ENCODE assay signal across 23 mouse cellular contexts in genomic region chr8:64337356-64337755, GRCm38 (mm10).
A peak's percentile ranks its signal among the peaks of the same experiment; 100 is the strongest.
DNase-seq lines count a peak whose midpoint lies in the region; ATAC-seq and TF ChIP-seq lines count a peak whose summit lies in the region.
"Had no signal": no experiment of that assay in that cellular context is flagged by ENCODE, and none has a peak within 500 bp of the region (broad histone marks: within the 10 kb centered on the region; RNA-seq: fewer than 3 reads in every experiment).

No protein-coding gene starts in this region.

- TF ChIP-seq CTCF in kidney, adult 2 months (conservative IDR thresholded peaks at IDR 0.05; ENCODE audit: insufficient read depth, insufficient read length, low read depth, low read length): no peak
- no peak for TF ChIP-seq CTCF in liver, postnatal 0 days (IDR thresholded peaks at IDR 0.05; ENCODE audit: low read depth)

- H3K4me1 ChIP-seq in kidney, adult 2 months (ENCODE audit: control insufficient read depth, insufficient read depth, low read length): no peaks in the 10 kb centered on the region
- H3K4me1 ChIP-seq in liver, postnatal 0 days (ENCODE audit: insufficient read depth): no peaks in the 10 kb centered on the region
- H3K4me1 ChIP-seq in liver, embryonic 11.5 days (replicated peaks; ENCODE audit: control insufficient read depth, insufficient read depth, low read length): no peaks in the 10 kb centered on the region; the same call in 1 of the 2 replicates
- H3K4me1 ChIP-seq in brown adipose tissue, adult 24 weeks (ENCODE audit: control insufficient read depth, insufficient read depth, insufficient read length, low read length): no peaks in the 10 kb centered on the region
- H3K4me1 ChIP-seq: forebrain, embryonic 12.5 days; lung, embryonic 15.5 days; midbrain, embryonic 13.5 days had no signal

- DNase-seq in heart, adult 11 months: peak; percentile 91
- DNase-seq in heart, postnatal 4 days: no peak
- DNase-seq in kidney, adult 2 months: peak; percentile 55
- DNase-seq in kidney, postnatal 25 days: no peak
- no peak for DNase-seq in liver, postnatal 0 days
- DNase-seq in liver, embryonic 11.5 days (ENCODE audit: low spot score): no peak
- no peak for DNase-seq in spleen, postnatal 36 days (ENCODE audit: low spot score in 2 of 2)
- DNase-seq: cerebellum, adult 18-20 months; cerebellum, postnatal 14 days; gastrocnemius, postnatal 25 days; thymus, adult 2 months; thymus, postnatal 4 days had no signal

- ATAC-seq in liver, postnatal 0 days: 0 out of 2 replicates have a peak, but pooled peaks have one; percentile 31
- ATAC-seq in liver, embryonic 11.5 days (replicated peaks; ENCODE audit: low FRiP score): no peak; the same call in 1 of the 2 replicates
- ATAC-seq: CD4-positive, CD25-positive, alpha-beta regulatory T cell, adult 4 months; inflammation-experienced regulatory T-cells, adult 6 months; midbrain, embryonic 13.5 days had no signal

- H3K4me3 ChIP-seq in kidney, adult 2 months (ENCODE audit: insufficient read depth, low read depth, low read length): no peak overlapping the region
- H3K4me3 ChIP-seq in liver, postnatal 0 days (ENCODE audit: low read depth, low read length): no peak overlapping the region
- no peak overlapping the region for H3K4me3 ChIP-seq in liver, embryonic 11.5 days (ENCODE audit: low read depth, low read length)
- no peak overlapping the region for H3K4me3 ChIP-seq in brown adipose tissue, adult 24 weeks (ENCODE audit: insufficient read depth, low read depth, low read length)
- H3K4me3 ChIP-seq: embryonic facial prominence, embryonic 12.5 days; forebrain, embryonic 12.5 days; left cerebral cortex, adult 2 months; lung, embryonic 15.5 days; megakaryocyte, embryonic 14.5 days; midbrain, embryonic 13.5 days had no signal

- H3K4me2 ChIP-seq in liver, postnatal 0 days (ENCODE audit: low read depth, low read length): no peak overlapping the region
- no peak overlapping the region for H3K4me2 ChIP-seq in liver, embryonic 11.5 days
- H3K4me2 ChIP-seq: embryonic facial prominence, embryonic 12.5 days; forebrain, embryonic 12.5 days; hindbrain, embryonic 14.5 days; lung, embryonic 15.5 days; midbrain, embryonic 13.5 days had no signal

- H3K9ac ChIP-seq in liver, postnatal 0 days (replicated peaks): no peak overlapping the region
- no peak overlapping the region for H3K9ac ChIP-seq in liver, embryonic 11.5 days (ENCODE audit: low read depth, low read length)
- H3K9ac ChIP-seq: embryonic facial prominence, embryonic 12.5 days; forebrain, embryonic 12.5 days; hindbrain, embryonic 14.5 days; lung, embryonic 15.5 days; midbrain, embryonic 13.5 days had no signal

- H3K9me3 ChIP-seq in liver, postnatal 0 days (ENCODE audit: low read length): no peaks in the 10 kb centered on the region
- no peaks in the 10 kb centered on the region for H3K9me3 ChIP-seq in liver, embryonic 11.5 days (ENCODE audit: control insufficient read depth, low read length)
- H3K9me3 ChIP-seq: embryonic facial prominence, embryonic 12.5 days; forebrain, embryonic 12.5 days; lung, embryonic 15.5 days; megakaryocyte, embryonic 14.5 days; midbrain, embryonic 13.5 days had no signal

- 0 out of 2 replicates have a peak, but pooled peaks have one; percentile 30 for TF ChIP-seq EP300 in liver, postnatal 0 days (IDR thresholded peaks at IDR 0.05; ENCODE audit: low read depth)

- no peak overlapping the region; the same call in 1 of the 2 replicates for H3K27ac ChIP-seq in kidney, adult 2 months (ENCODE audit: insufficient read depth, low read depth, low read length)
- H3K27ac ChIP-seq in liver, postnatal 0 days (ENCODE audit: low read depth): no peak overlapping the region
- no peak overlapping the region for H3K27ac ChIP-seq in liver, embryonic 11.5 days (ENCODE audit: low read depth, low read length)
- peak overlapping the region; percentile 68 for H3K27ac ChIP-seq in brown adipose tissue, adult 24 weeks (replicated peaks; ENCODE audit: low read depth, low read length)
- H3K27ac ChIP-seq: embryonic facial prominence, embryonic 12.5 days; forebrain, embryonic 12.5 days; hindbrain, embryonic 14.5 days; left cerebral cortex, adult 2 months; lung, embryonic 15.5 days; midbrain, embryonic 13.5 days; stomach, postnatal 0 days had no signal

- no peak for TF ChIP-seq POLR2A in kidney, adult 2 months (IDR thresholded peaks at IDR 0.05; ENCODE audit: low read depth, low read length)

- H3K36me3 ChIP-seq in kidney, adult 2 months (ENCODE audit: control insufficient read depth, insufficient read depth, low read length): no peaks in the 10 kb centered on the region
- no peaks in the 10 kb centered on the region for H3K36me3 ChIP-seq in liver, postnatal 0 days (replicated peaks; ENCODE audit: insufficient read depth, low read length)
- H3K36me3 ChIP-seq in liver, embryonic 11.5 days (ENCODE audit: control insufficient read depth, insufficient read depth, low read length): no peaks in the 10 kb centered on the region
- H3K36me3 ChIP-seq: embryonic facial prominence, embryonic 12.5 days; forebrain, embryonic 12.5 days; lung, embryonic 15.5 days; midbrain, embryonic 13.5 days had no signal

- WGBS in kidney, adult 2 months: 43% methylated on average over 7 of the region's 7 CpGs
- WGBS in liver, postnatal 0 days (ENCODE audit: insufficient replicate concordance): 40% methylated on average over 7 of the region's 7 CpGs
- WGBS in liver, embryonic 11.5 days: 39% methylated on average over 7 of the region's 7 CpGs

- H3K27me3 ChIP-seq in kidney, adult 2 months (replicated peaks; ENCODE audit: control insufficient read depth, insufficient read depth, low read length): no peaks in the 10 kb centered on the region
- H3K27me3 ChIP-seq in liver, postnatal 0 days (ENCODE audit: insufficient read depth, low read length): no peaks in the 10 kb centered on the region
- no peaks in the 10 kb centered on the region for H3K27me3 ChIP-seq in liver, embryonic 11.5 days (replicated peaks; ENCODE audit: control insufficient read depth, insufficient read depth, low read length)
- H3K27me3 ChIP-seq: embryonic facial prominence, embryonic 12.5 days; forebrain, embryonic 12.5 days; lung, embryonic 15.5 days; megakaryocyte, embryonic 14.5 days; midbrain, embryonic 13.5 days had no signal

Comparison
In these comparisons a context has a peak if more than half of its experiments do, and no peak if none do; other contexts are left out.
1. DNase-seq: peak in heart, adult 11 months (single experiment) and kidney, adult 2 months (single experiment); none in heart, postnatal 4 days (single experiment), kidney, postnatal 25 days (0 of 2), liver, postnatal 0 days (single experiment), liver, embryonic 11.5 days (single experiment) and spleen, postnatal 36 days (0 of 2).